Mouse (Mus musculus) lung, embryonic 16.5 days (tissue): ENCODE results near the gene Gm20431. TPM values are rescaled to one million over a fixed set of nuclear protein-coding genes. Genes with fewer than 3 reads are reported as not detected.
"Not testable (repeated sequence)": the region's sequence is repeated elsewhere in the genome, so short reads cannot be mapped to it uniquely, and the experiment has no call there.

Experiments
- ATAC-seq: fragments of 200-750 bp; cut with Nextera tagmentation; 2 replicates; pipeline ENCODE4 v1.8.0; 2017; ENCODE audit warnings: low read depth, mild to moderate bottlenecking, moderate library complexity
- H3K27ac ChIP-seq: fragments of 300-500 bp; sonication (generic); 2 replicates; pipeline ENCODE4 v1.5.1; 2014; ENCODE audit warnings: mild to moderate bottlenecking, control low read depth, low read length
- H3K27me3 ChIP-seq: fragments of 300-500 bp; sonication (generic); 2 replicates; pipeline ENCODE4 v1.6.1; 2014; ENCODE audit warnings: low read depth, low read length, mixed read lengths; ENCODE audit not compliant: control insufficient read depth, insufficient read depth
- H3K36me3 ChIP-seq: fragments of 300-500 bp; sonication (generic); 2 replicates; pipeline ENCODE4 v1.6.1; 2014; ENCODE audit warnings: low read length; ENCODE audit not compliant: control insufficient read depth, insufficient read depth
- H3K4me1 ChIP-seq: fragments of 300-500 bp; sonication (generic); replicated peaks from 2 replicates; pipeline ENCODE4 v1.6.1; 2014; ENCODE audit warnings: low read length, mixed read lengths; ENCODE audit not compliant: control insufficient read depth, insufficient read depth
- H3K4me2 ChIP-seq: fragments of 300-500 bp; sonication (generic); 2 replicates; pipeline ENCODE4 v1.6.1; 2014; ENCODE audit warnings: low read depth, low read length, control low read depth
- H3K4me3 ChIP-seq: fragments of 300-500 bp; sonication (generic); 2 replicates; pipeline ENCODE4 v1.5.1; 2014; ENCODE audit warnings: mild to moderate bottlenecking, low read length, control low read depth
- H3K9ac ChIP-seq: fragments of 300-500 bp; sonication (generic); 2 replicates; pipeline ENCODE4 v1.6.1; 2014; ENCODE audit warnings: low read length, control low read depth
- H3K9me3 ChIP-seq: fragments of 300-500 bp; sonication (generic); 2 replicates; pipeline ENCODE4 v1.6.1; 2016; ENCODE audit warnings: low read length; ENCODE audit not compliant: control insufficient read depth
- WGBS: fragments of 180-500 bp; shearing (Covaris S2); extraction: QIAGEN DNeasy Blood & Tissue Kit; methylation state at CpG from one replicate; pipeline ENCODE4 v1.1.7; 2014; 5-methylcytosine and 5-hydroxymethylcytosine counted together
- polyA plus RNA-seq: library from polyadenylated mRNA; unstranded; fragments of >200 nt; fragmentation: Nextera tagmentation; extraction: Ambion mirVana; gene quantifications from 2 replicates; pipeline ENCODE4 v1.2.1, GENCODE M21; 2015

Gene Gm20431
- polyA plus RNA-seq, 1 experiment from 2014 or later: 8.4 TPM

- Histone ChIP-seq H3K9ac (0 out of 2 replicates have a peak overlapping the region, but pooled peaks have one; percentile 3), H3K4me3 (no peak overlapping the region), H3K9me3 (no peaks in the 10 kb centered on the region), H3K27me3 (no peaks in the 10 kb centered on the region), H3K4me2 (no peak overlapping the region), H3K4me1 (peaks cover 29% of the 10 kb centered on the region), H3K36me3 (no peaks in the 10 kb centered on the region; the same call in none of the 2 replicates), H3K27ac (no peak overlapping the region)
- WGBS: 77% methylated on average over 16 of the region's 16 CpGs
- no peak for ATAC-seq
Observed at GRCm38 (mm10) chr2:167656629-167657478, 4.4 kb downstream of the Gm20431 start.

- Histone ChIP-seq H3K27ac (no peak overlapping the region), H3K36me3 (no peaks in the 10 kb centered on the region; the same call in none of the 2 replicates), H3K9ac (no peak overlapping the region), H3K4me3 (no peak overlapping the region), H3K4me1 (peaks cover 20% of the 10 kb centered on the region), H3K27me3 (no peaks in the 10 kb centered on the region), H3K4me2 (no peak overlapping the region), H3K9me3 (no peaks in the 10 kb centered on the region)
- no peak for ATAC-seq
- 85% methylated on average over 10 of the region's 10 CpGs for WGBS
Observed at GRCm38 (mm10) chr2:167654911-167655600, 6.2 kb downstream of the Gm20431 start.

- ATAC-seq: no peak
- Histone ChIP-seq H3K27me3 (no peaks in the 10 kb centered on the region), H3K4me3 (no peak overlapping the region), H3K4me2 (no peak overlapping the region), H3K4me1 (peaks cover 2% of the 10 kb centered on the region; the same call in 1 of the 2 replicates), H3K9me3 (no peaks in the 10 kb centered on the region), H3K27ac (no peak overlapping the region), H3K36me3 (no peaks in the 10 kb centered on the region; the same call in none of the 2 replicates), H3K9ac (no peak overlapping the region)
- 52% methylated on average over 7 of the region's 7 CpGs for WGBS
Observed at GRCm38 (mm10) chr2:167652694-167653093, 8.6 kb downstream of the Gm20431 start.

GRCm38 (mm10) chr2:167651622-167652021, 9.7 kb downstream of the Gm20431 start:
- H3K4me3 ChIP-seq: no peak overlapping the region
- H3K27me3 ChIP-seq: no peaks in the 10 kb centered on the region
- H3K4me1 ChIP-seq: peaks cover 2% of the 10 kb centered on the region; the same call in 1 of the 2 replicates
- H3K9me3 ChIP-seq: no peaks in the 10 kb centered on the region
- ATAC-seq: no peak; the same call in 1 of the 2 replicates
- no peaks in the 10 kb centered on the region; the same call in none of the 2 replicates for H3K36me3 ChIP-seq
- H3K27ac ChIP-seq: no peak overlapping the region
- H3K9ac ChIP-seq: no peak overlapping the region
- 80% methylated on average over 9 of the region's 9 CpGs for WGBS
- no peak overlapping the region for H3K4me2 ChIP-seq

- Histone ChIP-seq H3K9ac (no peak overlapping the region), H3K36me3 (peaks cover 5% of the 10 kb centered on the region), H3K27ac (no peak overlapping the region), H3K4me1 (peaks cover 2% of the 10 kb centered on the region; the same call in 1 of the 2 replicates), H3K4me3 (no peak overlapping the region), H3K4me2 (no peak overlapping the region), H3K9me3 (no peaks in the 10 kb centered on the region), H3K27me3 (no peaks in the 10 kb centered on the region)
- ATAC-seq: no peak
- 77% methylated on average over 12 of the region's 12 CpGs for WGBS
Observed at GRCm38 (mm10) chr2:167649290-167650032, 11.8 kb downstream of the Gm20431 start.

GRCm38 (mm10) chr2:167646411-167646810, 14.9 kb downstream of the Gm20431 start:
- Histone ChIP-seq H3K9ac (no peak overlapping the region), H3K4me1 (no peaks in the 10 kb centered on the region), H3K36me3 (peaks cover 13% of the 10 kb centered on the region; the same call in 1 of the 2 replicates), H3K4me2 (no peak overlapping the region), H3K27me3 (no peaks in the 10 kb centered on the region), H3K9me3 (no peaks in the 10 kb centered on the region), H3K4me3 (no peak overlapping the region), H3K27ac (no peak overlapping the region)
- ATAC-seq: peak; percentile 18; the same call in 1 of the 2 replicates
- WGBS: 60% methylated on average over 4 of the region's 4 CpGs

- WGBS: 78% methylated on average over 13 of the region's 13 CpGs
Observed at GRCm38 (mm10) chr2:167643356-167644052, 17.8 kb downstream of the Gm20431 start.

GRCm38 (mm10) chr2:167642164-167642563, 19.1 kb downstream of the Gm20431 start:
- no peaks in the 10 kb centered on the region for H3K27me3 ChIP-seq
- 85% methylated on average over 6 of the region's 6 CpGs for WGBS
- no peak overlapping the region for H3K27ac ChIP-seq
- no peak overlapping the region for H3K4me3 ChIP-seq
- H3K36me3 ChIP-seq: peaks cover 13% of the 10 kb centered on the region; the same call in 1 of the 2 replicates
- H3K4me2 ChIP-seq: no peak overlapping the region
- peaks cover 3% of the 10 kb centered on the region; the same call in 1 of the 2 replicates for H3K9me3 ChIP-seq
- no peaks in the 10 kb centered on the region for H3K4me1 ChIP-seq
- ATAC-seq: no peak
- H3K9ac ChIP-seq: no peak overlapping the region

More at GRCm38 (mm10) chr2:167643356-167644052, 17.8 kb downstream of the Gm20431 start:
- H3K9me3 ChIP-seq, H3K27ac ChIP-seq, H3K9ac ChIP-seq, H3K4me1 ChIP-seq, H3K4me3 ChIP-seq, H3K27me3 ChIP-seq, H3K4me2 ChIP-seq, ATAC-seq: not testable (repeated sequence)
- peaks cover 13% of the 10 kb centered on the region; the same call in 1 of the 2 replicates for H3K36me3 ChIP-seq
